Mouse (Mus musculus) limb, embryonic 14.5 days (tissue): ENCODE measurements around the gene Flywch1. TPM values are rescaled to one million over a fixed set of nuclear protein-coding genes. Genes with fewer than 3 reads are reported as not detected.

Experiments
- ATAC-seq: fragments of 200-750 bp; cut with Nextera tagmentation; 2 replicates; pipeline ENCODE4 v1.8.0; 2017; ENCODE audit warnings: low read depth, moderate number of reproducible peaks, moderate TSS enrichment; ENCODE audit not compliant: low FRiP score
- DNase-seq: peaks from one replicate; pipeline ENCODE4 v3.0.0-alpha.2; 2015; ENCODE audit warnings: low spot score
- H3K27ac ChIP-seq: fragments of 300-500 bp; sonication (generic); replicated peaks from 2 replicates; pipeline ENCODE4 v1.5.1; 2014; ENCODE audit warnings: low read depth, mild to moderate bottlenecking, low read length, moderate library complexity, mixed read lengths
- H3K27me3 ChIP-seq: fragments of 300-500 bp; sonication (generic); 2 replicates; pipeline ENCODE4 v1.6.1; 2014; ENCODE audit warnings: low read length, mixed read lengths; ENCODE audit not compliant: control insufficient read depth, insufficient read depth
- H3K36me3 ChIP-seq: fragments of 300-500 bp; sonication (generic); 2 replicates; pipeline ENCODE4 v1.6.1; 2014; ENCODE audit warnings: mild to moderate bottlenecking, low read length, moderate library complexity, mixed read lengths; ENCODE audit not compliant: control insufficient read depth, insufficient read depth
- H3K4me1 ChIP-seq: fragments of 300-500 bp; sonication (generic); 2 replicates; pipeline ENCODE4 v1.6.1; 2014; ENCODE audit warnings: antibody characterized with exemption, low read length, mixed read lengths; ENCODE audit not compliant: control insufficient read depth, insufficient read depth
- H3K4me2 ChIP-seq: fragments of 300-500 bp; sonication (generic); replicated peaks from 2 replicates; pipeline ENCODE4 v1.6.1; 2014; ENCODE audit warnings: low read depth, mild to moderate bottlenecking, low read length, moderate library complexity; ENCODE audit not compliant: severe bottlenecking
- H3K4me3 ChIP-seq: fragments of 300-500 bp; sonication (generic); replicated peaks from 2 replicates; pipeline ENCODE4 v1.5.1; 2014; ENCODE audit warnings: low read length
- H3K9ac ChIP-seq: fragments of 300-500 bp; sonication (generic); 2 replicates; pipeline ENCODE4 v1.6.1; 2014; ENCODE audit warnings: mild to moderate bottlenecking, low read depth, low read length, moderate library complexity; ENCODE audit not compliant: severe bottlenecking
- H3K9me3 ChIP-seq: fragments of 300-500 bp; sonication (generic); 2 replicates; pipeline ENCODE4 v1.6.1; 2016; ENCODE audit warnings: low read length; ENCODE audit not compliant: control insufficient read depth
- POLR2A ChIP-seq: fragments of 200-500 bp; IDR thresholded peaks from 2 replicates; pipeline ENCODE4 v1.8.0; 2012; ENCODE audit warnings: inconsistent platforms, mild to moderate bottlenecking, moderate library complexity, borderline replicate concordance; ENCODE audit not compliant: insufficient read depth, insufficient read length; ENCODE audit errors: extremely low read depth
- WGBS: fragments of 180-500 bp; shearing (Covaris S2); extraction: QIAGEN DNeasy Blood & Tissue Kit; methylation state at CpG from one replicate; pipeline ENCODE4 v1.1.7; 2014; 5-methylcytosine and 5-hydroxymethylcytosine counted together
- polyA plus RNA-seq, 2 experiments: library from polyadenylated mRNA; depleted of rRNA in 1 of 2; stranded (reverse) in 1 of 2; unstranded in 1 of 2; fragments of >200 nt; fragmentation: Nextera tagmentation in 1 of 2; extraction: Ambion mirVana in 1 of 2; gene quantifications; 2 replicates each; pipeline versions ENCODE4 v1.2.1 to v1.2.3; 2012 to 2014

The Flywch1 gene
- polyA plus RNA-seq, 2 experiments = 47.1 to 66.2 TPM

DNA sequence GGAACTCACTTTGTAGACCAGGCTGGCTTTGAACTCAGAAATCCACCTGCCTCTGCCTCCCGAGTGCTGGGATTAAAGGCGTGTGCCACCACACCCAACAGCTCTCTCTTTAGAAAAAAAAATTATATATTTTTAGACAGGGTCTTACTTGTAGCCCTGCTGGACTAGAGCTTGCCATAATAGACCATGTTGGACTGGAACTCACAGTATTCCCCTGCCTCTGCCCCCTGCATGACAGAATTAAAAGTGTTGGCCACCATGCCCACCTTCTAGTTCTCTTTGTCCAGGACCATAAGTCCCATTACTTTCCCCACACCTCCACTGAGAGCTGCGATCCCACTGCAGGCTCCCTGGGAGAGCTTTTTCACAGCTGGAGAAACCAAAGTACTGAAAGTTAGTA lies 23.9 kb downstream of the Flywch1 start:
- Histone ChIP-seq H3K4me2 (no peak overlapping the region), H3K27me3 (peaks cover 44% of the 10 kb centered on the region), H3K27ac (no peak overlapping the region), H3K4me1 (peaks cover 12% of the 10 kb centered on the region), H3K9ac (no peak overlapping the region), H3K9me3 (no peaks in the 10 kb centered on the region), H3K36me3 (peaks cover 15% of the 10 kb centered on the region), H3K4me3 (no peak overlapping the region)
- DNase-seq (no peak), ATAC-seq (no peak)
- no peak for TF ChIP-seq POLR2A
- 74% methylated on average over 3 of the region's 3 CpGs for WGBS

DNA sequence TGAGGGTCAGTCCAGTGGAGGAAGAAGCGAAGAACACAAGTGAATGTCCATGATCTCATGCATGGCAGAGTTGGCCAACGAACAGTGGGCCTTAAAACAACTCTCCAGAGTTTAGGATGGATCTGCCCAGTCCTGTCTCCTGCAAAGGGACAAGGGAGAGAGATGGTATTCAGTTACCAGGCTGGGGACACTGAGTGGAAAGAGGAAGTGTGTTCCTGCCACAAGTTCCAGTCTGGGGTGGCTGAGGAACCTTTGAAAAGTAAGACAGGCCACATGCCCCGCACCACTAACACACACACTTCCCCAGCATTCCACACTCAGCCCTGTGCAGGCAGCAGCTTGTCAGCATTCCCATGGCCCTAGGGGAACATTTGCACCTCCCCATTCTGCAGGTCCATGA lies 24.6 kb downstream of the Flywch1 start:
- peaks cover 51% of the 10 kb centered on the region for H3K27me3 ChIP-seq
- ATAC-seq = no peak
- H3K9me3 ChIP-seq = no peaks in the 10 kb centered on the region
- H3K4me2 ChIP-seq = no peak overlapping the region
- no peak overlapping the region for H3K27ac ChIP-seq
- H3K9ac ChIP-seq = no peak overlapping the region
- no peak overlapping the region for H3K4me3 ChIP-seq
- 62% methylated on average over 3 of the region's 3 CpGs for WGBS
- TF ChIP-seq POLR2A = no peak
- H3K4me1 ChIP-seq = peaks cover 17% of the 10 kb centered on the region
- DNase-seq = no peak
- peaks cover 8% of the 10 kb centered on the region for H3K36me3 ChIP-seq

DNA sequence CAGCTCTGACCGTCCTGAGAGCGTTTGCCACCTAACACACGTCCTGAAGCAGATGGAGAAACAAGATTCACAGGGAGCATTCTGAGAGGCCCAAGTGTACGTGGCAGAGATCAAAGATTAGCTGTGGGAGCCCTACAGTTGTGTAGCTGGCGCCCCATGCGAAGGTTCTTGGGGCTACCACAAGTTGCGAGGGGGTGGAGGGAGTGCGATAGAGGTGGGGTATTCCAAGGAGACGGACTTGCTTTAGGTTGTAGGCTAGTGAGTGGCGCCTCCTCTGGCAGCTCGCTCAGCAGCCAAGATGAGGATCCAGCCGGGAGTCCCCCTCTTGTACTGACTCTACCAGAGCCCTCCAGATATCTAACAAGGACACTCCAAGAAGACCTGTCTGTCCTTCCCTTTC lies 25.1 kb downstream of the Flywch1 start:
- Histone ChIP-seq H3K27ac (no peak overlapping the region), H3K36me3 (peaks cover 4% of the 10 kb centered on the region), H3K4me3 (peak overlapping the region; percentile 24; the same call in 1 of the 2 replicates), H3K4me2 (peak overlapping the region; percentile 41), H3K27me3 (peaks cover 56% of the 10 kb centered on the region), H3K9ac (no peak overlapping the region), H3K4me1 (peaks cover 17% of the 10 kb centered on the region), H3K9me3 (no peaks in the 10 kb centered on the region)
- WGBS = 6% methylated on average over 12 of the region's 12 CpGs
- TF ChIP-seq POLR2A = no peak
- no peak; the same call in 1 of the 2 replicates for ATAC-seq
- DNase-seq = no peak

DNA sequence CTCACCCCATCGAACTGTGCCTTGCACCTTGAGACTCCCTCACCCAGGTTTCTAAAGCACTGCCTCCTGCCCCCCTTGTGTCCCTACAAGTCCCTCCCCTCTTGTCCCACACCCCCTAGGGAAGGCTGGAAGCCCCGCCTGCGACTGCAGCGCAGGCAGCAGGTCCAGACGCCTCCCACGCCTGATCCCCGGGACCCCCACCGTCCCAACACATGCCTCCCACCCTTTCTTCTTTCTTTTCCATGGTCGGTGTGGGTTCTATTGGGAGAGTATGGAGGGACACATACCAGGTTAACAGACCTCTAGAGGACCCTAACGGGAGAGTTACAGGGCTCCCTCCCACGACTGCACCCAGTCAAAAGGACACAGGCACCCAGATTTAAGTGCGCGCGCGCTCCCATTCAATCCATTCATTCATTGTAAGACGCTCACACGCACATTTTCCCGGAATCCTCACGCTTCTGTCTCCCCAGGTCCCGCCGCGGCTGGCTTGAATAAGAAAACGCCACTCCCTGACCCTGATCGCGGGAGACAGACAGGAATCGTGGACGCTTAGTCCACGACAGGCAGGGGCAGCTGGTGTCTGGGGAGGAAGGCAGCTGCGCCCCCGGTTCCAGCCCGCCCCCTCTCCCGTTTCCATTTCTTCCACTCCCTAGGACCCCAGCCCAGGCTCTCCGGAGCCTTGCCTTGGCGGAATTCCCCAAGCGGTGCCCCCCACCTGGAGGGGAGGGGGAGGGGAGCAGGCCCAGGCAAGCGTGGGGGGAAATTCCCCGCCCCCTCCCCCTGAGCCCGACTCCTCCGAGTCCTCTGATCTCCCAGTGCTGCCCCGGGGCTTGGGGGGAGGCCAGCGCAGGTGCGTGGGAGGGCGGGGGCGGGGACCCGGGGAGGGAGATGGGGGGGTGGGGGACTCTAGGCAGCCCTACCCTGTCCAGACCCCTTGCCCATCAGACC lies 25.8 kb downstream of the Flywch1 start, which contains the start of gene Kremen2:
Kremen2 (minus strand) TSS at position 533 of the 951 bp plus-strand sequence.
- no peak for TF ChIP-seq POLR2A
- no peaks in the 10 kb centered on the region for H3K9me3 ChIP-seq
- peak; percentile 30 for ATAC-seq
- H3K4me3 ChIP-seq = peak within 1 kb of the TSS; percentile 24
- H3K27ac ChIP-seq = no peak within 1 kb of the TSS
- DNase-seq = no peak
- H3K9ac ChIP-seq = peak within 1 kb of the TSS; percentile 38
- peaks cover 61% of the 10 kb centered on the region for H3K27me3 ChIP-seq
- H3K36me3 ChIP-seq = no peaks in the 10 kb centered on the region
- peaks cover 20% of the 10 kb centered on the region for H3K4me1 ChIP-seq
- WGBS = 1% methylated on average over 35 of the region's 45 CpGs
- H3K4me2 ChIP-seq = peak within 1 kb of the TSS; percentile 41

DNA sequence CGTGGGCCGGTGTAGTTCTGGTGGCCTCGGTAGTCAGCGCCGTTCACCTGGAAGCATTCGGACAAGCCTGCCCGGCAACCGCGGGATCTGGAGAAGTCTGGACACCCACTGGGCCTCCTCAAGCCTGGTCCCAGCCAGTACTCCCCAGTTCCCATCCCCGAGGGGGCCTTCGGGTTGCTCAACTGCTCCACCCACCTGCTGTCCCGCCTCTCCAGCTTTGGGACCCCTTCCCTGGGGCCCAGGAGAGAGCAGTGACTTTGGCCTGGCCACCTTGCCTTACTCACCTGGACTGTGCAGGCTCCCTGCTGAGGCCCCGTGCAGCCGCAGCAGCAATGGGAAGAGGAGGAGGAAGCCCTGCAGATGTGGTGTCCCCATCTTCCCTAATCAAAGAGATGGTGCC lies 26.8 kb downstream of the Flywch1 start:
- Histone ChIP-seq H3K27me3 (peaks cover 70% of the 10 kb centered on the region), H3K9me3 (no peaks in the 10 kb centered on the region), H3K27ac (no peak overlapping the region), H3K4me2 (peak overlapping the region; percentile 41; the same call in 1 of the 2 replicates), H3K4me1 (peaks cover 22% of the 10 kb centered on the region), H3K36me3 (no peaks in the 10 kb centered on the region), H3K4me3 (peak overlapping the region; percentile 24), H3K9ac (peak overlapping the region; percentile 38; the same call in 1 of the 2 replicates)
- ATAC-seq (no peak), DNase-seq (no peak)
- WGBS = 4% methylated on average over 8 of the region's 14 CpGs
- TF ChIP-seq POLR2A = no peak
